Mouse (Mus musculus): Measurements from ENCODE around the gene Csnk1g1. TPM values are rescaled to one million over a fixed set of nuclear protein-coding genes. Genes with fewer than 3 reads are reported as not detected.

Csnk1g1 gene
- polyA plus RNA-seq, 1 experiment from 2014 or later: 12.1 TPM

DNA sequence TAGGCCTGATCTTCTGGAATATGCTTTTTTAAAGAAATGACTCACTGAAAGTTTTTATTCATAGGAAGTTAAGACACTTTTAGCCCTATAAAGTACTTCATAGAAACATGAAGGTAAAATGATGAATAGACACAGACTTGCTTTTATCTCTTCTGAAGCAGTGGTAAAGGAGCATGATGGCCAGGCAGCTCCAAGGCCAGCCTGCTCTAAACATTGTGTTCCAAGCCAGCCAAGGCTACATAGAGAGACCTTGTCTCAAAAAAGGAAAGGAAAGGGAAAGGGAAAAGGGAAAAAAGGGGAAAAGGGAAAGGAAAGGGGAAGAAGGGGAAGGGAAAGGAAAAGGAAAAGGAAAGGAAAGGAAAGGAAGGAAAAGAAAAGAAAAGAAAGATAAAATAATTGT lies 111.9 kb downstream of the Csnk1g1 start:
- H3K27ac ChIP-seq: no peak overlapping the region

DNA sequence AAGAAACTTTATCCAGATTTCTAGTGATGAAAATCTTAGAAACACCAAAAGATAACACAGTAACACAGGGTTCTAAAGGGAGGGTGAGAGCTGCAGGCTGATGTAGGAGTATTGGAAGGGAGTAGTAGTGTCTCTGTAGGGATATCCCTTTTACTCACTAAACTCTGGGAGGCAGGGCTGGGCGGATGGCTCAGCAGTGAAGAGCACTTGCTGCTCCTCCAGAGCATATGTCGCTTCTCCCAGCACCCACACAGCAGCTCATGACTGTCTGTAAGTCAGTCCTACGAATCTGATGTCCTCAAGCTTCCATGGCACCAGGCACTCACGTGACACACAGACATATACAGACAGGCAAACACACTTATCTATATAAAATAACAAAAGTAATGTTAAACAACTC lies 129.4 kb downstream of the Csnk1g1 start:
- H3K4me3 ChIP-seq (replicated peaks): no peak overlapping the region
- peaks cover 5% of the 10 kb centered on the region; the same call in 1 of the 2 replicates for H3K36me3 ChIP-seq
- H3K4me1 ChIP-seq (replicated peaks): no peaks in the 10 kb centered on the region
- no peak for ATAC-seq
- 78% methylated on average over 4 of the region's 4 CpGs for WGBS
- no peaks in the 10 kb centered on the region for H3K9me3 ChIP-seq
- no peak overlapping the region for H3K27ac ChIP-seq
- no peak overlapping the region for H3K4me2 ChIP-seq (replicated peaks)
- H3K27me3 ChIP-seq (replicated peaks): no peaks in the 10 kb centered on the region
- H3K9ac ChIP-seq: no peak overlapping the region

More for the DNA sequence above, 111.9 kb downstream of the Csnk1g1 start:
- Histone ChIP-seq H3K4me3 (replicated peaks) (no peak overlapping the region), H3K9ac (no peak overlapping the region), H3K36me3 (no peaks in the 10 kb centered on the region), H3K4me2 (replicated peaks) (no peak overlapping the region), H3K4me1 (replicated peaks) (no peaks in the 10 kb centered on the region), H3K27me3 (replicated peaks) (no peaks in the 10 kb centered on the region), H3K9me3 (no peaks in the 10 kb centered on the region)
- ATAC-seq: no peak

DNA sequence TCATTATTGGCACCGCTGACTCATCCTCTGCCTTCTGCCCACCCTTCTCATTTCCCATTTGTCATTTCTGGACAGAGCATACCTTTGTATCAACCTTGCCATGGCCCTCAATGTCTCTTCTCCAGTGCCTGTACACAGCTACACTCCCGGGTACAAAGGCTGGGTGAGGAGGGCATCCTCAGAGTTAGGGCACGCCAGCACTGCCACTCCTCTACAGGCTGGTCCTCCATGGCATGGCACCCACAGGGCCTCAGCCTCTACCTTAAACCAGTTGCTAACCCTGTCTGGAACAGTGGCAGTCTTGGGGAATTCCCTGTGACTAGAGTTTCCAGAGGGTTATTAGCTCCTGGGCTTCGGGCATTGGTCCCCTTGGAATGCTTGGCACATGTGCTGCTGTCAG lies 129.9 kb downstream of the Csnk1g1 start:
- WGBS: 92% methylated on average over 4 of the region's 4 CpGs
- no peaks in the 10 kb centered on the region for H3K27me3 ChIP-seq (replicated peaks)
- peaks cover 5% of the 10 kb centered on the region; the same call in 1 of the 2 replicates for H3K36me3 ChIP-seq
- no peak for ATAC-seq
- no peak overlapping the region for H3K4me2 ChIP-seq (replicated peaks)
- H3K9ac ChIP-seq: no peak overlapping the region
- no peak overlapping the region for H3K4me3 ChIP-seq (replicated peaks)
- H3K9me3 ChIP-seq: no peaks in the 10 kb centered on the region
- H3K4me1 ChIP-seq (replicated peaks): no peaks in the 10 kb centered on the region
- no peak overlapping the region for H3K27ac ChIP-seq

DNA sequence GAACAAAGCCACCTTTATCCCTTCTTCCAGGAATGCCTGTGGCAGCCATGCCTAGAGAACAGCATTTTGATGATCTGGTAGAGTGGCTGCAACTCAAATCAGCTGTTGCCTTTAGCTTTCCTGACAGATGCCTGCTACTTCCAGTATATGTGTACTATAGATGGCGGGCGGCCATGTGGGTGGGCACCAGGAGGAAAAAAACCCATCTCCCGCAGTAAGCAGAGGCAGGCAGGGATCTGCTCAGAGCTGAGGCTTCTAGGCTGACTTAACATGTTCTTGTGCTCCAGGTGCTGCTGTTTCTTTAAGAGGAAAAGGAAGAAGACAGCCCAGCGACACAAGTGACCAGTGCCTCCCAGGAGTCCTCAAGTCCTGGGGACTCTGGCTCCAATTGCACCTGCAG lies 130.6 kb downstream of the Csnk1g1 start:
- H3K4me1 ChIP-seq (replicated peaks): no peaks in the 10 kb centered on the region
- 91% methylated on average over 4 of the region's 4 CpGs for WGBS

DNA sequence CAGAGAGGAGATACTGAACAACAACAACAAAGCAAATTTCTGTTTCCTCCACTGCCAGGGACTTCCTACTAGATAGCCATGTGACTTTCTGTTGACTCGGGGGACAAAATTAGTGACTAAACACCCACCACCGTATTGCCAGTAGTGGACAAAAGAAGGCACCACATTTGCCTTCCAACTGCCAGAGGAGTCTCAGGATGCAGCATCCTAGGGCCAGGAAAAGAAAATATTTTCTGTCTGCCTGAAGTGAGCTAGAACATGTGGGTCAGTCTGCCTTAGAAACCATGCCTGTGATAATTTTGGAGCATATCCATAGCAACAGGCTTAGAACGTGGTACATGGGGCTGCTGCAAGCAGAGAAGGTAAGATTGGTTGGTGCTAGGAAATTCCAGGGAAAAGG lies 132.1 kb downstream of the Csnk1g1 start:
- Histone ChIP-seq H3K4me3 (replicated peaks) (no peak overlapping the region), H3K4me1 (replicated peaks) (no peaks in the 10 kb centered on the region), H3K9ac (no peak overlapping the region), H3K36me3 (peaks cover 5% of the 10 kb centered on the region; the same call in 1 of the 2 replicates), H3K4me2 (replicated peaks) (no peak overlapping the region), H3K27me3 (replicated peaks) (no peaks in the 10 kb centered on the region), H3K9me3 (no peaks in the 10 kb centered on the region), H3K27ac (no peak overlapping the region)
- ATAC-seq: no peak
- 88% methylated on average over 3 of the region's 3 CpGs for WGBS

More for the DNA sequence above, 130.6 kb downstream of the Csnk1g1 start:
- Histone ChIP-seq H3K9ac (no peak overlapping the region), H3K9me3 (no peaks in the 10 kb centered on the region), H3K27ac (no peak overlapping the region), H3K4me2 (replicated peaks) (no peak overlapping the region), H3K27me3 (replicated peaks) (no peaks in the 10 kb centered on the region), H3K4me3 (replicated peaks) (no peak overlapping the region), H3K36me3 (peaks cover 5% of the 10 kb centered on the region; the same call in 1 of the 2 replicates)
- ATAC-seq: no peak

DNA sequence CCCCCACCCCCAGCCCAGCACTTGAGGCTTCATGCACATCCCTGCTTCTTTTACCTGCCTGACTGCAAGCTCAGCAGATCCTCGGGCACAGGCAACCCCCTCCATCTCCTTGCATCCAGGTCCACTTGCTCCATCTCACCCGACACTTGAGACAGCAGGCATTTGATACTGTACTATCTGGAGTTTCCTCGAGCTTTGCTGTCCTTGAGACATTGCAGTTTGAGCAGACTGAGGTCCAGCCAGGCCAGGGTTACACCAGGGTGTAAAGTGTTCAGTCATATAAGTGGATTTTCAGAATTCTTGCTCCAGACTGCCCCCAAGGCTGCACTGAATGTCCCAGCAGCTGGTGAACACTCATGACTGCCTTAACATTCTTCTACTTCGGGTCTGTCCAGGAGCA lies 133.6 kb downstream of the Csnk1g1 start:
- Histone ChIP-seq H3K27ac (0 out of 2 replicates have a peak overlapping the region, but pooled peaks have one; percentile 9), H3K4me1 (replicated peaks) (no peaks in the 10 kb centered on the region), H3K27me3 (replicated peaks) (no peaks in the 10 kb centered on the region), H3K9me3 (no peaks in the 10 kb centered on the region), H3K36me3 (peaks cover 5% of the 10 kb centered on the region; the same call in 1 of the 2 replicates), H3K9ac (no peak overlapping the region), H3K4me2 (replicated peaks) (no peak overlapping the region), H3K4me3 (replicated peaks) (no peak overlapping the region)
- ATAC-seq: no peak
- 77% methylated on average over 4 of the region's 4 CpGs for WGBS

DNA sequence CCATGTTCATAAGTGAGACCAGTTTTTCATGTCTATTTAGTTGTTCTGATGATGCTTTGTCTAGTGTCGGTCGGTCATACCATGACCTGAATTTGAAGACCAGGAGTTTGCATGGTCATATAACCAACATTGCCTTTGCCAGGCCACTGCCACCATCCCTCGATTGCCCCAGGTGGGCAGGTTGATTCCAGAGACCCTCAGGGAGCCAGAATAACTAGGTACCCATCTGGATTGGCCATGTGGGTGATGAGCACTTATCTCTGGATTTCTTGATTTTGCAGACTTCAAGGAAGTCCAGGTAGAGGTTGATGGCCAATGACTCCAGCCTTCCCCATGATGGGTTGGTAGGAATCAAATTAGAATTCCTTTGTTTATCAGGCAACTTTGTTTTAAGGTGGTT lies 134.5 kb downstream of the Csnk1g1 start:
- H3K9ac ChIP-seq: no peak overlapping the region
- no peaks in the 10 kb centered on the region for H3K9me3 ChIP-seq
- WGBS: 92% methylated on average over 3 of the region's 3 CpGs
- ATAC-seq: no peak
- H3K4me1 ChIP-seq (replicated peaks): no peaks in the 10 kb centered on the region
- no peak overlapping the region for H3K4me3 ChIP-seq (replicated peaks)
- H3K27ac ChIP-seq: no peak overlapping the region
- no peak overlapping the region for H3K4me2 ChIP-seq (replicated peaks)
- H3K36me3 ChIP-seq: peaks cover 5% of the 10 kb centered on the region; the same call in 1 of the 2 replicates
- H3K27me3 ChIP-seq (replicated peaks): no peaks in the 10 kb centered on the region

DNA sequence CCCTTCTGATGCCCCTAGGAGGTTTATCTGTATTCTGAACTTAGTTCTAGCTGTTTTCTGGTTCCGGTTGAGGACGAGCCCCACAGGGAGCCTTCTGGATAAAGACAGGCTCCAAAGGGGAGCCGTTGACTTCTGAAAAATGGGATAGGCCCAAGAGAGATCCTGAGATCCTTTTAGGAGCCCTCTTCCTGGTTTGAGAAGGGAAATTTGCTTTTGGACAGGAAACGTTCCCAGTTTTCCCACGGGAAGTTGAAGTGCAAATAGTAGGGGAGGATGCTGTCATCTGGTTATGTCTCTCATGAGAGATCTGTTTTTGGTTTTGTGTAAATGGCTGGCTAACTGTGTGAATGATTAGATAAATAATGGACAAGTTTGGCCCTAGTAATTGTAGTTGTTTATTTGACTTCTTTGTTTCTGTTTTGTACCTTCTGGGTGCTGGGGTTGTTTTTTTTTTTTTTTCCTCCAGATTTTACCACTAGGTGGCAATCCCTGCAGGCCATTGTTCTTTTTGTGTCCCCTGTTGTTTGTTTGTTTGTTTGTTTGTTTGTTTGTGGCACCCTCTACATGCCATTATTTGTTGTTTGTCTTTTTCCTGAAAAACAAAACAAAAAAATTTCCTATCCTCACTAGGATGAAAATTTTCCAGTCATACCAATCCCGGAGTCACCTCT lies 141.3 kb downstream of the Csnk1g1 start:
- Histone ChIP-seq H3K27ac (no peak overlapping the region), H3K4me3 (replicated peaks) (no peak overlapping the region), H3K36me3 (no peaks in the 10 kb centered on the region), H3K4me2 (replicated peaks) (no peak overlapping the region), H3K4me1 (replicated peaks) (no peaks in the 10 kb centered on the region), H3K9me3 (no peaks in the 10 kb centered on the region), H3K9ac (no peak overlapping the region), H3K27me3 (replicated peaks) (no peaks in the 10 kb centered on the region)
- no peak for ATAC-seq
- 75% methylated on average over 6 of the region's 6 CpGs for WGBS

DNA sequence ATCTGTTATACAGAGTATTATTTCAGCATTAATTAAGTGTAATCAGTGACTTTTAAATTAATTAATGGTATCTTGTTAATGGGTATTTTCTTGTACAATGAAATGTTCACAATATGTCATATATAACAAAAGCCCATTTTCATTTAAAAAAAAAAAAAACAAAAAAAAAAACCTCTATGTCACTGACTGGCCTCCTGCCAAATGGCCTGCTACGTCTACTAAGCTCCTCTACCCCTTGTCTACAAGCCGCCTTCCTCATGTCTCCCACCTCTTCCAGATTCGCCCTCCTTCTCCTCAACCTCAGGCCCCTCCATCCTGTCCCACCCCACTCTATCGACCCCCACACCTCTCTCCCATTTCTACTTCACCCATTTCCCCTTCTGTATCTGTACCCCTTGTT lies 142.8 kb downstream of the Csnk1g1 start:
- 53% methylated on average over 4 of the region's 4 CpGs for WGBS
- Histone ChIP-seq H3K4me3 (replicated peaks) (no peak overlapping the region), H3K4me2 (replicated peaks) (no peak overlapping the region), H3K9ac (no peak overlapping the region), H3K27ac (no peak overlapping the region), H3K27me3 (replicated peaks) (no peaks in the 10 kb centered on the region), H3K9me3 (no peaks in the 10 kb centered on the region), H3K4me1 (replicated peaks) (no peaks in the 10 kb centered on the region), H3K36me3 (no peaks in the 10 kb centered on the region)
- no peak for ATAC-seq

DNA sequence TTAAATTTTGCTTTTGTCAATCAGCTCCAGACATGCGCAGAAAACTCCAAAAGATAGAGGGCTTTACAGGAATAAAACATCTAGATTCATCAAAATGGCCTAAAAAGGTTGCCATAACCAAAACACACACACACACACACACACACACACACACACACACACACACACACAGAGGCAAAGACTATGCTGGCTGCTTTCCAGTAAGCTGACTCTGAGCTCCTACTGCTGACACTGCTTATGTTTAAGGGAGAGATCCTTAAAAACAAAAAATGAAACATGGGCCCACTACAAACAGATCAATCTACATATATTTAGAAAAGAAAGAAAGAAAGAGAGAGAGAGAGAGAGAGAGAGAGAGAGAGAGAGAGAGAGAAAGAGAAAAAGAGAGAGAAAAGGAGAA lies 144.0 kb downstream of the Csnk1g1 start:
- Histone ChIP-seq H3K36me3 (no peaks in the 10 kb centered on the region), H3K4me1 (replicated peaks) (no peaks in the 10 kb centered on the region), H3K4me2 (replicated peaks) (no peak overlapping the region), H3K27ac (no peak overlapping the region), H3K27me3 (replicated peaks) (no peaks in the 10 kb centered on the region), H3K9me3 (no peaks in the 10 kb centered on the region), H3K9ac (no peak overlapping the region), H3K4me3 (replicated peaks) (no peak overlapping the region)
- 82% methylated on average over 1 of the region's 1 CpGs for WGBS
- no peak for ATAC-seq

DNA sequence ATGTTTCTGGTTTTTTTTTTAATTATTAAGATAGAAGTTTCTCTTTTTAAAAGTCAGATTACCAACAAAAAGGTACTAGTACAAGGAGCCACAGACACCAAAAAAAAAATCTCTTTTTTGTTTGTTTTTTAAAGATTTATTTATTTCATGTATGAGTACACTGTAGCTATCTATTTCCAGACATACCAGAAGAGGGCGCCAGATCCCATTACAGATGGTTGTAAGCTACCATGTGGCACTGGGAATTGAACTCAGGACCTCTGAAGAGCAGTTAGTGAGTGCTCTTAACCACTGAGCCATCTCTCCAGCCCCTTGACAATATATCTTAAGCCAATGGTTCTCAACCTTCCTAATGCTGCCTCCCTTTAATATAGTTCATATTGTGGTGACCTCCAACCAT lies 144.9 kb downstream of the Csnk1g1 start:
- H3K36me3 ChIP-seq: no peaks in the 10 kb centered on the region
- no peaks in the 10 kb centered on the region for H3K4me1 ChIP-seq (replicated peaks)
- no peaks in the 10 kb centered on the region for H3K27me3 ChIP-seq (replicated peaks)
- WGBS: 52% methylated on average over 1 of the region's 1 CpGs
- no peaks in the 10 kb centered on the region for H3K9me3 ChIP-seq
- no peak overlapping the region for H3K4me2 ChIP-seq (replicated peaks)
- no peak overlapping the region for H3K4me3 ChIP-seq (replicated peaks)
- no peak overlapping the region for H3K9ac ChIP-seq
- no peak overlapping the region for H3K27ac ChIP-seq
- no peak for ATAC-seq

DNA sequence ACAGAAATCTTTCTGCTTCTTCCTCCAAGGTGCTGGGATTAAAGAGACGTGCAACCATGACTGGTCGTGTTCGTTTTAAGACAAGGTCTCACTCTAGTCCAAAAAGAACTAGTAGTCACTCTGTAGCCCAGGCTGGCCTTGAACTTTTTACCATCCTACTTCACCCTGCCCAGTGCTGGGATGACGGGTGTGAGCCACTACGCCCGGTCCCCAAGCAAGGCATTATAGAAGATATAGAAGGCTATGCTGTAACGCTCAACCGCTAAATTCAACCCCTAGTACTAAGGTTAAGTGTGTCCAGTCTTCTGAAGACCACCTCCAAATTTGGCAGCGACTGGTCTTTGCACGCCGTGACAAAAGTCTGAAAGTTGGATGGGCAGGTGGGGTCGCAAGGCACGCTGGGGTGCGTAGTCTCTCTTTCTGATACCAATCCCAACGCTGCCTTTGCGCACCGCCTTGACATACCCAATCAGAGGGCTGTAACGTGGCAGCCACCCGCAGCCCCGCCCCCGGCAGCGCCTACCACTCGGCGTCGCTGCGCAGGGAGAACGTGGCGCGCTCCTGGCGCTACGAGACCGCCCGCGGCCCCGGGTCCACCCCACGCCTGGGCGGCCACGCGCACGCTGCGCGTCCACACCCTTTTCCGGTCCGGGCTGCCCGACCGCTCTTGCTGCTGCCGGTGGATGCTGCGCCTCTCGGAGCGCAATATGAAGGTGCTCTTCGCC lies 151.0 kb downstream of the Csnk1g1 start, which contains the start of gene Ppib:
Gene Ppib (plus strand): TSS at position 640 of the 725 bp plus-strand sequence.
- Histone ChIP-seq H3K4me3 (replicated peaks) (peak within 1 kb of the TSS; percentile 82), H3K36me3 (peaks cover 19% of the 10 kb centered on the region), H3K4me2 (replicated peaks) (peak within 1 kb of the TSS; percentile 70), H3K4me1 (replicated peaks) (peaks cover 18% of the 10 kb centered on the region), H3K27ac (peak within 1 kb of the TSS; percentile 78), H3K9me3 (no peaks in the 10 kb centered on the region), H3K27me3 (replicated peaks) (no peaks in the 10 kb centered on the region), H3K9ac (peak within 1 kb of the TSS; percentile 79)
- peak; percentile 99 for ATAC-seq
- WGBS: under 1% methylated on average over 51 of the region's 51 CpGs

DNA sequence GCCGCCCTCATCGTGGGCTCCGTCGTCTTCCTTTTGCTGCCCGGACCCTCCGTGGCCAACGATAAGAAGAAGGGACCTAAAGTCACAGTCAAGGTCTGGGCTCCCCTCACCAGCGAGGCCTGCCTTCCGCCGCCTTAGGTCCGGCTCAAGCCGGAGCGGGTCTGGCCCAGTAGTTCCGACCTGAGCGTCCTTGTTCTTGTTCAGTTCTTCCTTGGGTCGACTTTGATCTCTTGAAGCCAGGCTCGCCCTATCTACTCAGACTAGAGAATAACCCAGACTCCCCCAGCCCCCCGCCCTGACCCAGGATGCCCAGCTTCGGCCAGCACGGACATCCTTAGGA lies 151.6 kb downstream of the Csnk1g1 start:
- ATAC-seq: peak; percentile 68
- Histone ChIP-seq H3K4me2 (replicated peaks) (peak overlapping the region; percentile 70), H3K27ac (peak overlapping the region; percentile 78), H3K4me1 (replicated peaks) (peaks cover 18% of the 10 kb centered on the region), H3K4me3 (replicated peaks) (peak overlapping the region; percentile 82), H3K36me3 (peaks cover 21% of the 10 kb centered on the region), H3K9ac (peak overlapping the region; percentile 79), H3K27me3 (replicated peaks) (no peaks in the 10 kb centered on the region), H3K9me3 (no peaks in the 10 kb centered on the region)
- WGBS: under 1% methylated on average over 20 of the region's 20 CpGs
